Mouse (Mus musculus) forebrain, embryonic 14.5 days (tissue): ENCODE measurements around the gene Glis3. TPM values are rescaled to one million over a fixed set of nuclear protein-coding genes. Genes with fewer than 3 reads are reported as not detected.

Experiments used
- ATAC-seq: fragments of 200-750 bp; cut with Nextera tagmentation; 2 replicates; pipeline ENCODE4 v1.8.0; 2017; ENCODE audit warnings: mild to moderate bottlenecking, moderate library complexity
- DNase-seq: peaks from one replicate; pipeline ENCODE4 v3.0.0-alpha.2; 2015; ENCODE audit warnings: low spot score
- H3K27ac ChIP-seq: fragments of 300-500 bp; sonication (generic); 2 replicates; pipeline ENCODE4 v1.5.1; 2014; ENCODE audit warnings: low read depth, mild to moderate bottlenecking, control low read depth, low read length, moderate library complexity
- H3K27me3 ChIP-seq: fragments of 300-500 bp; sonication (generic); replicated peaks from 2 replicates; pipeline ENCODE4 v1.6.1; 2014; ENCODE audit warnings: low read length, control low read depth, mixed read lengths; ENCODE audit not compliant: control insufficient read depth, insufficient read depth
- H3K36me3 ChIP-seq: fragments of 300-500 bp; sonication (generic); 2 replicates; pipeline ENCODE4 v1.6.1; 2014; ENCODE audit warnings: low read length, control low read depth; ENCODE audit not compliant: control insufficient read depth, insufficient read depth
- H3K4me1 ChIP-seq: fragments of 300-500 bp; sonication (generic); 2 replicates; pipeline ENCODE4 v1.6.1; 2014; ENCODE audit warnings: antibody characterized with exemption, low read length, control low read depth; ENCODE audit not compliant: control insufficient read depth, insufficient read depth
- H3K4me2 ChIP-seq: fragments of 300-500 bp; sonication (generic); 2 replicates; pipeline ENCODE4 v1.6.1; 2014; ENCODE audit warnings: mild to moderate bottlenecking, control low read depth, low read length
- H3K4me3 ChIP-seq: fragments of 300-500 bp; sonication (generic); 2 replicates; pipeline ENCODE4 v1.5.1; 2014; ENCODE audit warnings: low read depth, low read length, control low read depth
- H3K9ac ChIP-seq: fragments of 300-500 bp; sonication (generic); 2 replicates; pipeline ENCODE4 v1.6.1; 2014; ENCODE audit warnings: mild to moderate bottlenecking, low read length, control low read depth, moderate library complexity
- H3K9me3 ChIP-seq: fragments of 300-500 bp; sonication (generic); replicated peaks from 2 replicates; pipeline ENCODE4 v1.6.1; 2016; ENCODE audit warnings: low read length, control low read depth, mixed read lengths; ENCODE audit not compliant: control insufficient read depth
- WGBS: fragments of 180-500 bp; shearing (Covaris S2); extraction: QIAGEN DNeasy Blood & Tissue Kit; methylation state at CpG from one replicate; pipeline ENCODE4 v1.1.7; 2014; 5-methylcytosine and 5-hydroxymethylcytosine counted together
- polyA plus RNA-seq: library from polyadenylated mRNA; unstranded; fragments of >200 nt; fragmentation: Nextera tagmentation; extraction: Ambion mirVana; gene quantifications from 2 replicates; pipeline ENCODE4 v1.2.1, GENCODE M21; 2014

Glis3 gene
- polyA plus RNA-seq, 1 experiment from 2014 or later: 0.46 TPM

GRCm38 (mm10) chr19:28360884-28361283, 319.0 kb downstream of the Glis3 start:
- no peak for DNase-seq
- Histone ChIP-seq H3K4me2 (no peak overlapping the region), H3K27ac (no peak overlapping the region), H3K36me3 (no peaks in the 10 kb centered on the region), H3K9me3 (no peaks in the 10 kb centered on the region), H3K4me3 (no peak overlapping the region), H3K4me1 (no peaks in the 10 kb centered on the region), H3K9ac (no peak overlapping the region), H3K27me3 (no peaks in the 10 kb centered on the region)
- WGBS: 92% methylated on average over 4 of the region's 4 CpGs
- ATAC-seq: no peak

GRCm38 (mm10) chr19:28357595-28357994, 322.3 kb downstream of the Glis3 start:
- H3K36me3 ChIP-seq: no peaks in the 10 kb centered on the region
- no peak overlapping the region for H3K4me2 ChIP-seq
- H3K9me3 ChIP-seq: no peaks in the 10 kb centered on the region
- 78% methylated on average over 9 of the region's 9 CpGs for WGBS
- peaks cover 8% of the 10 kb centered on the region for H3K4me1 ChIP-seq
- H3K4me3 ChIP-seq: no peak overlapping the region
- no peak overlapping the region for H3K27ac ChIP-seq
- DNase-seq (no peak), ATAC-seq (no peak)
- H3K27me3 ChIP-seq: 0 out of 2 replicates have a peak, but pooled peaks cover 4% of the 10 kb centered on the region
- no peak overlapping the region for H3K9ac ChIP-seq

- H3K9ac ChIP-seq: no peak overlapping the region
- WGBS: 50% methylated on average over 13 of the region's 13 CpGs
- no peaks in the 10 kb centered on the region for H3K36me3 ChIP-seq
- no peak overlapping the region for H3K27ac ChIP-seq
- H3K27me3 ChIP-seq: peaks cover 4% of the 10 kb centered on the region; the same call in 1 of the 2 replicates
- no peak overlapping the region for H3K4me3 ChIP-seq
- H3K9me3 ChIP-seq: no peaks in the 10 kb centered on the region
- no peak for ATAC-seq
- no peak for DNase-seq
- peaks cover 15% of the 10 kb centered on the region for H3K4me1 ChIP-seq
- no peak overlapping the region for H3K4me2 ChIP-seq
Observed at GRCm38 (mm10) chr19:28351068-28352066, 328.5 kb downstream of the Glis3 start.

- Histone ChIP-seq H3K27ac (no peak overlapping the region), H3K4me2 (no peak overlapping the region), H3K27me3 (no peaks in the 10 kb centered on the region; the same call in 1 of the 2 replicates), H3K9me3 (no peaks in the 10 kb centered on the region), H3K4me1 (peaks cover 15% of the 10 kb centered on the region), H3K36me3 (no peaks in the 10 kb centered on the region), H3K9ac (no peak overlapping the region), H3K4me3 (no peak overlapping the region)
- WGBS: 40% methylated on average over 13 of the region's 13 CpGs
- no peak for DNase-seq
- no peak for ATAC-seq
Observed at GRCm38 (mm10) chr19:28347080-28347825, 332.6 kb downstream of the Glis3 start.

GRCm38 (mm10) chr19:28343640-28344039, 336.2 kb downstream of the Glis3 start:
- DNase-seq (peak; percentile 79), ATAC-seq (peak; percentile 52; the same call in 1 of the 2 replicates)
- peaks cover 9% of the 10 kb centered on the region for H3K4me1 ChIP-seq
- H3K27ac ChIP-seq: no peak overlapping the region
- H3K9ac ChIP-seq: no peak overlapping the region
- no peaks in the 10 kb centered on the region for H3K9me3 ChIP-seq
- peaks cover 4% of the 10 kb centered on the region for H3K27me3 ChIP-seq
- no peak overlapping the region for H3K4me3 ChIP-seq
- 37% methylated on average over 7 of the region's 7 CpGs for WGBS
- no peaks in the 10 kb centered on the region for H3K36me3 ChIP-seq
- H3K4me2 ChIP-seq: no peak overlapping the region

- no peak overlapping the region for H3K27ac ChIP-seq
- 35% methylated on average over 3 of the region's 3 CpGs for WGBS
- peaks cover 12% of the 10 kb centered on the region; the same call in 1 of the 2 replicates for H3K27me3 ChIP-seq
Observed at GRCm38 (mm10) chr19:28337574-28337973, 342.3 kb downstream of the Glis3 start.

GRCm38 (mm10) chr19:28336651-28337510, 343.0 kb downstream of the Glis3 start:
- ATAC-seq: 0 out of 2 replicates have a peak, but pooled peaks have one; percentile 35
- Histone ChIP-seq H3K4me1 (peaks cover 11% of the 10 kb centered on the region; the same call in 1 of the 2 replicates), H3K27me3 (peaks cover 15% of the 10 kb centered on the region), H3K9me3 (no peaks in the 10 kb centered on the region), H3K4me3 (no peak overlapping the region), H3K36me3 (no peaks in the 10 kb centered on the region), H3K4me2 (no peak overlapping the region), H3K27ac (no peak overlapping the region), H3K9ac (no peak overlapping the region)
- 13% methylated on average over 4 of the region's 4 CpGs for WGBS
- peak; percentile 64 for DNase-seq

More at GRCm38 (mm10) chr19:28337574-28337973, 342.3 kb downstream of the Glis3 start:
- H3K9me3 ChIP-seq: no peaks in the 10 kb centered on the region
- H3K4me2 ChIP-seq: no peak overlapping the region
- H3K4me1 ChIP-seq: peaks cover 10% of the 10 kb centered on the region; the same call in 1 of the 2 replicates
- no peak overlapping the region for H3K9ac ChIP-seq
- H3K36me3 ChIP-seq: no peaks in the 10 kb centered on the region
- no peak overlapping the region for H3K4me3 ChIP-seq
- DNase-seq: no peak
- ATAC-seq: no peak

- Histone ChIP-seq H3K36me3 (no peaks in the 10 kb centered on the region), H3K4me3 (no peak overlapping the region), H3K9me3 (no peaks in the 10 kb centered on the region), H3K27ac (no peak overlapping the region), H3K27me3 (peaks cover 18% of the 10 kb centered on the region), H3K4me2 (no peak overlapping the region), H3K4me1 (peaks cover 11% of the 10 kb centered on the region; the same call in 1 of the 2 replicates), H3K9ac (no peak overlapping the region)
- DNase-seq (no peak), ATAC-seq (no peak)
- 57% methylated on average over 8 of the region's 8 CpGs for WGBS
Observed at GRCm38 (mm10) chr19:28335890-28336289, 344.0 kb downstream of the Glis3 start.
